Mouse (Mus musculus) limb, embryonic 15.5 days (tissue): ENCODE measurements at regions not wholly inside any gene's neighbourhood (a gene's known extent, or its start where the extent isn't known, plus 50 kb on each side); places are given as distances from the start of the nearest gene placed in this dataset.

ENCODE experiments used
- ATAC-seq: fragments of 200-750 bp; cut with Nextera tagmentation; 2 replicates; pipeline ENCODE4 v1.8.0; 2017; ENCODE audit warnings: low read depth, moderate TSS enrichment; ENCODE audit not compliant: insufficient number of reproducible peaks, low FRiP score, low TSS enrichment
- H3K27ac ChIP-seq: fragments of 300-500 bp; sonication (generic); 2 replicates; pipeline ENCODE4 v1.5.1; 2015; ENCODE audit warnings: moderate library complexity, mild to moderate bottlenecking, inconsistent platforms
- H3K27me3 ChIP-seq: fragments of 300-500 bp; sonication (generic); 2 replicates; pipeline ENCODE4 v1.6.1; 2015; ENCODE audit warnings: inconsistent platforms
- H3K36me3 ChIP-seq: fragments of 300-500 bp; sonication (generic); 2 replicates; pipeline ENCODE4 v1.6.1; 2015; ENCODE audit warnings: inconsistent platforms
- H3K4me1 ChIP-seq: fragments of 300-500 bp; sonication (generic); 2 replicates; pipeline ENCODE4 v1.6.1; 2015; ENCODE audit warnings: inconsistent platforms
- H3K4me2 ChIP-seq: fragments of 300-500 bp; sonication (generic); 2 replicates; pipeline ENCODE4 v1.6.1; 2015; ENCODE audit warnings: mild to moderate bottlenecking, inconsistent platforms
- H3K4me3 ChIP-seq: fragments of 300-500 bp; sonication (generic); 2 replicates; pipeline ENCODE4 v1.5.1; 2015; ENCODE audit warnings: mild to moderate bottlenecking, inconsistent platforms
- H3K9ac ChIP-seq: fragments of 300-500 bp; sonication (generic); 2 replicates; pipeline ENCODE4 v1.6.1; 2015; ENCODE audit warnings: inconsistent platforms
- H3K9me3 ChIP-seq: fragments of 300-500 bp; sonication (generic); 2 replicates; pipeline ENCODE4 v1.6.1; 2016; ENCODE audit warnings: inconsistent platforms
- WGBS: fragments of 180-500 bp; shearing (Covaris S2); methylation state at CpG from one replicate; pipeline ENCODE4 v1.1.7; 2015; 5-methylcytosine and 5-hydroxymethylcytosine counted together

GRCm38 (mm10) chr1:14513662-14514061 lies 1579.5 kb downstream of the 4930444P10Rik start:
- no peak overlapping the region for H3K4me3 ChIP-seq
- H3K27me3 ChIP-seq = peaks cover 14% of the 10 kb centered on the region
- H3K4me1 ChIP-seq = 0 out of 2 replicates have a peak, but pooled peaks cover 3% of the 10 kb centered on the region
- ATAC-seq = no peak
- no peak overlapping the region for H3K27ac ChIP-seq
- no peaks in the 10 kb centered on the region for H3K36me3 ChIP-seq
- no peaks in the 10 kb centered on the region for H3K9me3 ChIP-seq
- no peak overlapping the region for H3K4me2 ChIP-seq
- no peak overlapping the region for H3K9ac ChIP-seq

GRCm38 (mm10) chr1:14512481-14513285 lies 1580.4 kb downstream of the 4930444P10Rik start:
- 40% methylated on average over 9 of the region's 9 CpGs for WGBS
- ATAC-seq = no peak
- no peak overlapping the region for H3K9ac ChIP-seq

GRCm38 (mm10) chr1:14506831-14507690 lies 1586.1 kb downstream of the 4930444P10Rik start:
- ATAC-seq = no peak
- 6% methylated on average over 34 of the region's 36 CpGs for WGBS
- 0 out of 2 replicates have a peak overlapping the region, but pooled peaks have one; percentile 20 for H3K9ac ChIP-seq
- H3K27me3 ChIP-seq = peaks cover 63% of the 10 kb centered on the region
- peaks cover 22% of the 10 kb centered on the region for H3K4me1 ChIP-seq
- no peaks in the 10 kb centered on the region for H3K36me3 ChIP-seq
- H3K4me2 ChIP-seq = peak overlapping the region; percentile 84
- H3K4me3 ChIP-seq = peak overlapping the region; percentile 43
- no peaks in the 10 kb centered on the region for H3K9me3 ChIP-seq
- H3K27ac ChIP-seq = no peak overlapping the region

More at GRCm38 (mm10) chr1:14512481-14513285, 1580.4 kb downstream of the 4930444P10Rik start:
- 0 out of 2 replicates have a peak, but pooled peaks cover 3% of the 10 kb centered on the region for H3K4me1 ChIP-seq
- no peak overlapping the region for H3K4me2 ChIP-seq
- no peaks in the 10 kb centered on the region for H3K36me3 ChIP-seq
- H3K27me3 ChIP-seq = peaks cover 24% of the 10 kb centered on the region
- H3K27ac ChIP-seq = no peak overlapping the region
- no peaks in the 10 kb centered on the region for H3K9me3 ChIP-seq
- H3K4me3 ChIP-seq = no peak overlapping the region

GRCm38 (mm10) chr1:14506201-14506830 lies 1586.8 kb downstream of the 4930444P10Rik start:
- Histone ChIP-seq H3K36me3 (no peaks in the 10 kb centered on the region), H3K4me2 (peak overlapping the region; percentile 84), H3K4me3 (peak overlapping the region; percentile 43), H3K9me3 (no peaks in the 10 kb centered on the region), H3K27me3 (peaks cover 63% of the 10 kb centered on the region), H3K9ac (no peak overlapping the region), H3K27ac (no peak overlapping the region), H3K4me1 (peaks cover 22% of the 10 kb centered on the region)
- ATAC-seq = peak; percentile 79; the same call in 1 of the 2 replicates
- WGBS = under 1% methylated on average over 33 of the region's 34 CpGs

GRCm38 (mm10) chr1:14505741-14506140 lies 1587.4 kb downstream of the 4930444P10Rik start:
- Histone ChIP-seq H3K4me1 (peaks cover 19% of the 10 kb centered on the region), H3K27ac (no peak overlapping the region), H3K9ac (no peak overlapping the region), H3K36me3 (no peaks in the 10 kb centered on the region), H3K27me3 (peaks cover 59% of the 10 kb centered on the region), H3K9me3 (no peaks in the 10 kb centered on the region), H3K4me2 (peak overlapping the region; percentile 84), H3K4me3 (no peak overlapping the region; the same call in 1 of the 2 replicates)
- no peak for ATAC-seq
- 11% methylated on average over 6 of the region's 6 CpGs for WGBS

- WGBS = 5% methylated on average over 12 of the region's 12 CpGs
- Histone ChIP-seq H3K4me1 (peaks cover 19% of the 10 kb centered on the region), H3K9ac (no peak overlapping the region), H3K36me3 (no peaks in the 10 kb centered on the region), H3K9me3 (no peaks in the 10 kb centered on the region), H3K4me3 (no peak overlapping the region), H3K4me2 (0 out of 2 replicates have a peak overlapping the region, but pooled peaks have one; percentile 6), H3K27me3 (peaks cover 58% of the 10 kb centered on the region), H3K27ac (no peak overlapping the region)
- ATAC-seq = no peak
Measured at GRCm38 (mm10) chr1:14504767-14505343, 1588.3 kb downstream of the 4930444P10Rik start.

- Histone ChIP-seq H3K27me3 (peaks cover 53% of the 10 kb centered on the region), H3K9ac (no peak overlapping the region), H3K9me3 (no peaks in the 10 kb centered on the region), H3K4me2 (peak overlapping the region; percentile 17), H3K4me3 (0 out of 2 replicates have a peak overlapping the region, but pooled peaks have one; percentile 3), H3K4me1 (peaks cover 19% of the 10 kb centered on the region), H3K36me3 (no peaks in the 10 kb centered on the region), H3K27ac (no peak overlapping the region)
- WGBS = 6% methylated on average over 17 of the region's 17 CpGs
- no peak for ATAC-seq
Measured at GRCm38 (mm10) chr1:14503881-14504742, 1589.0 kb downstream of the 4930444P10Rik start.

- no peak overlapping the region for H3K9ac ChIP-seq
- no peak overlapping the region for H3K4me2 ChIP-seq
- H3K9me3 ChIP-seq = no peaks in the 10 kb centered on the region
- peaks cover 19% of the 10 kb centered on the region for H3K4me1 ChIP-seq
- WGBS = 22% methylated on average over 7 of the region's 7 CpGs
- no peak overlapping the region for H3K4me3 ChIP-seq
- peaks cover 45% of the 10 kb centered on the region for H3K27me3 ChIP-seq
- ATAC-seq = no peak
- no peaks in the 10 kb centered on the region for H3K36me3 ChIP-seq
- H3K27ac ChIP-seq = no peak overlapping the region
Measured at GRCm38 (mm10) chr1:14503193-14503800, 1589.8 kb downstream of the 4930444P10Rik start.

GRCm38 (mm10) chr1:14499105-14499504 lies 1594.0 kb downstream of the 4930444P10Rik start:
- H3K4me3 ChIP-seq = no peak overlapping the region
- H3K9ac ChIP-seq = no peak overlapping the region
- WGBS = 94% methylated on average over 1 of the region's 1 CpGs

GRCm38 (mm10) chr1:14490026-14490425 lies 1603.1 kb downstream of the 4930444P10Rik start:
- no peaks in the 10 kb centered on the region for H3K4me1 ChIP-seq
- H3K27ac ChIP-seq = no peak overlapping the region
- WGBS = 53% methylated on average over 3 of the region's 3 CpGs
- H3K36me3 ChIP-seq = no peaks in the 10 kb centered on the region
- no peaks in the 10 kb centered on the region for H3K27me3 ChIP-seq
- no peak overlapping the region for H3K9ac ChIP-seq
- no peak for ATAC-seq
- H3K9me3 ChIP-seq = no peaks in the 10 kb centered on the region
- no peak overlapping the region for H3K4me2 ChIP-seq
- no peak overlapping the region for H3K4me3 ChIP-seq

More at GRCm38 (mm10) chr1:14499105-14499504, 1594.0 kb downstream of the 4930444P10Rik start:
- Histone ChIP-seq H3K4me2 (no peak overlapping the region), H3K36me3 (no peaks in the 10 kb centered on the region), H3K4me1 (peaks cover 4% of the 10 kb centered on the region; the same call in 1 of the 2 replicates), H3K27me3 (peaks cover 15% of the 10 kb centered on the region), H3K9me3 (no peaks in the 10 kb centered on the region), H3K27ac (no peak overlapping the region)
- no peak for ATAC-seq
